In the genomic region with DNA sequence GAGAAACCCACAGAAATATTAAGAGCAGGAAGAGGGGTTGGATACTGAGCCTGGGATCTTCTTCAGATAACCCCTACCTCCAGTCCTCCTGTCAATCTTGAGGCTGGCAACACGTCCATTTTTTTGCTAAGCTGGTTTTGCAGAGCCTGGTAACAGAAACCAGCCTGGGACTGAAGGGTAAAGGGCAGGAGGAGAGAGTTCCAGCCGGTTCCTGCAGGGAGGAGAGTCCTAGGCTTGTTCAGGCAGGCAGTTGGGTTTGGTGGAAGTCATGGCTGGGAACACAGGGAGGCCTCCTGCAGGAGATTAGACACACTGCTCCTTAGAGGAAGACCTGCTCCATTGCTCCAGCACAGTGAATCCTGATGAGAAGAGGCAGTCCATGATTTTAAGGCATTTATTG, we compare ENCODE assay signal across 16 mouse cellular contexts. TPM values are rescaled to one million over a fixed set of nuclear protein-coding genes. Genes with fewer than 3 reads are reported as not detected.
"Had no signal": no experiment of that assay in that cellular context is flagged by ENCODE, and none has a peak within 500 bp of the region (broad histone marks: within the 10 kb centered on the region; RNA-seq: fewer than 3 reads in every experiment).

No protein-coding gene starts in this region.

- H3K4me3 ChIP-seq: liver, embryonic 12.5 days; megakaryocyte, embryonic 14.5 days; midbrain, embryonic 12.5 days; midbrain, embryonic 15.5 days; neural tube, embryonic 12.5 days; stomach, embryonic 15.5 days had no signal

- H3K27ac ChIP-seq: liver, embryonic 12.5 days; liver, embryonic 14.5 days; macrophage; midbrain, embryonic 12.5 days; midbrain, embryonic 15.5 days; neural tube, embryonic 12.5 days; stomach, embryonic 15.5 days had no signal

- H3K4me2 ChIP-seq: liver, embryonic 12.5 days; lung, embryonic 14.5 days; midbrain, embryonic 12.5 days; midbrain, embryonic 15.5 days; neural tube, embryonic 12.5 days; stomach, embryonic 15.5 days had no signal

- H3K9ac ChIP-seq: liver, embryonic 12.5 days; liver, embryonic 14.5 days; lung, embryonic 14.5 days; midbrain, embryonic 12.5 days; midbrain, embryonic 15.5 days; neural tube, embryonic 12.5 days; stomach, embryonic 15.5 days had no signal

- H3K27me3 ChIP-seq: liver, embryonic 12.5 days; midbrain, embryonic 12.5 days; midbrain, embryonic 15.5 days; neural tube, embryonic 12.5 days; stomach, embryonic 15.5 days had no signal

- DNase-seq: lung, adult 18-20 months; lung, embryonic 14.5 days; lung, postnatal 14 days; lung, postnatal 36 days; right cerebral cortex, postnatal 14 days; thymus, adult 2 months; thymus, postnatal 25 days; thymus, postnatal 4 days had no signal

- H3K9me3 ChIP-seq: liver, embryonic 12.5 days; midbrain, embryonic 12.5 days; midbrain, embryonic 15.5 days; neural tube, embryonic 12.5 days; stomach, embryonic 15.5 days had no signal

- ATAC-seq: liver, embryonic 12.5 days; midbrain, embryonic 15.5 days had no signal

- H3K36me3 ChIP-seq: liver, embryonic 12.5 days; midbrain, embryonic 12.5 days; midbrain, embryonic 15.5 days; neural tube, embryonic 12.5 days; stomach, embryonic 15.5 days had no signal

- H3K4me1 ChIP-seq: liver, embryonic 12.5 days; megakaryocyte, embryonic 14.5 days; midbrain, embryonic 12.5 days; midbrain, embryonic 15.5 days; neural tube, embryonic 12.5 days; stomach, embryonic 15.5 days had no signal

RNA-seq across cellular contexts. Expression of a gene that starts 10.2 kb away (rescaled TPM):
- polyA plus RNA-seq: lung, embryonic 14.5 days; midbrain, embryonic 15.5 days had no signal
